Mouse (Mus musculus) neural tube, embryonic 11.5 days (tissue): ENCODE data around the gene Pnpla7. TPM values are rescaled to one million over a fixed set of nuclear protein-coding genes. Genes with fewer than 3 reads are reported as not detected.
"Not testable (repeated sequence)": the region's sequence is repeated elsewhere in the genome, so short reads cannot be mapped to it uniquely, and the experiment has no call there.

Experiments used
- ATAC-seq: fragments of 200-750 bp; cut with Nextera tagmentation; 2 replicates; pipeline ENCODE4 v1.8.0; 2017; ENCODE audit warnings: moderate number of reproducible peaks, mild to moderate bottlenecking, moderate TSS enrichment, moderate library complexity; ENCODE audit not compliant: insufficient read depth, low FRiP score, low TSS enrichment
- DNase-seq: peaks from one replicate; pipeline ENCODE4 v3.0.0-alpha.2; 2015; ENCODE audit warnings: low spot score
- H3K27ac ChIP-seq: fragments of 300-500 bp; sonication (generic); 2 replicates; pipeline ENCODE4 v1.5.1; 2014; ENCODE audit warnings: low read depth, mild to moderate bottlenecking, low read length
- H3K27me3 ChIP-seq: fragments of 300-500 bp; sonication (generic); 2 replicates; pipeline ENCODE4 v1.6.1; 2014; ENCODE audit warnings: mild to moderate bottlenecking, low read length, mixed read lengths; ENCODE audit not compliant: control insufficient read depth, insufficient read depth
- H3K36me3 ChIP-seq: fragments of 300-500 bp; sonication (generic); 2 replicates; pipeline ENCODE4 v1.6.1; 2014; ENCODE audit warnings: mild to moderate bottlenecking, low read length, moderate library complexity, mixed read lengths; ENCODE audit not compliant: control insufficient read depth, insufficient read depth
- H3K4me1 ChIP-seq: fragments of 300-500 bp; sonication (generic); 2 replicates; pipeline ENCODE4 v1.6.1; 2014; ENCODE audit warnings: low read length, mixed read lengths; ENCODE audit not compliant: control insufficient read depth, insufficient read depth
- H3K4me2 ChIP-seq: fragments of 300-500 bp; sonication (generic); 2 replicates; pipeline ENCODE4 v1.6.1; 2014; ENCODE audit warnings: low read depth, mild to moderate bottlenecking, moderate library complexity
- H3K4me3 ChIP-seq: fragments of 300-500 bp; sonication (generic); 2 replicates; pipeline ENCODE4 v1.5.1; 2014; ENCODE audit warnings: low read depth, low read length
- H3K9ac ChIP-seq: fragments of 300-500 bp; sonication (generic); 2 replicates; pipeline ENCODE4 v1.6.1; 2014; ENCODE audit warnings: mild to moderate bottlenecking, low read length
- H3K9me3 ChIP-seq: fragments of 300-500 bp; sonication (generic); 2 replicates; pipeline ENCODE4 v1.6.1; 2016; ENCODE audit warnings: low read length; ENCODE audit not compliant: control insufficient read depth
- WGBS: fragments of 180-500 bp; shearing (Covaris S2); extraction: QIAGEN DNeasy Blood & Tissue Kit; methylation state at CpG from one replicate; pipeline ENCODE4 v1.1.7; 2014; 5-methylcytosine and 5-hydroxymethylcytosine counted together
- polyA plus RNA-seq: library from polyadenylated mRNA; unstranded; fragments of >200 nt; fragmentation: Nextera tagmentation; extraction: Ambion mirVana; gene quantifications from 2 replicates; pipeline ENCODE4 v1.2.1, GENCODE M21; 2014

Gene Pnpla7
- polyA plus RNA-seq, 1 experiment from 2014 or later, result 4.3 TPM

DNA sequence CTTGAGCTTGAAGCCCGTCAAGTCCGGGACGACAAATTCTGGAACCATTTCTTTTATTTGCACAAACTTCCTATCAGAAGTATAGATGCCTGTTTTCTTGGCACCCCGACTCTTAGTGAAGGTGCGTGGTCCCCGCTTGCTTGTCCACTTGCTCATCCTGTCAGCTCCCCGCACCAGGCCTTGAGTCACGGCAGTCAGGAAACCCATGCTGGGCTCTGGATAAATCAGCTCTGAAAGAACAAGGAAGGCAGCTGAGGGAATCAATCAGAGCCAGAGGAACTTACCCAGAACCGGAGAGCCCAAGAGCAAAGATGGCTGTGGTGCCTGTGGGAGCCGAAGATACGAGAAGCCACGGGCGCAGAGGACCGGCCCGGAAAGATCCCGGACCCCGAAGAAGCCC is 1.4 kb upstream of the Pnpla7 start:
- Histone ChIP-seq H3K9ac (peak overlapping the region; percentile 73), H3K4me1 (peaks cover 10% of the 10 kb centered on the region), H3K27ac (peak overlapping the region; percentile 69), H3K4me3 (peak overlapping the region; percentile 81), H3K4me2 (peak overlapping the region; percentile 94)
- under 1% methylated on average over 17 of the region's 17 CpGs for WGBS
- not testable (repeated sequence) for H3K27me3 ChIP-seq, ATAC-seq, DNase-seq, H3K9me3 ChIP-seq, H3K36me3 ChIP-seq

DNA sequence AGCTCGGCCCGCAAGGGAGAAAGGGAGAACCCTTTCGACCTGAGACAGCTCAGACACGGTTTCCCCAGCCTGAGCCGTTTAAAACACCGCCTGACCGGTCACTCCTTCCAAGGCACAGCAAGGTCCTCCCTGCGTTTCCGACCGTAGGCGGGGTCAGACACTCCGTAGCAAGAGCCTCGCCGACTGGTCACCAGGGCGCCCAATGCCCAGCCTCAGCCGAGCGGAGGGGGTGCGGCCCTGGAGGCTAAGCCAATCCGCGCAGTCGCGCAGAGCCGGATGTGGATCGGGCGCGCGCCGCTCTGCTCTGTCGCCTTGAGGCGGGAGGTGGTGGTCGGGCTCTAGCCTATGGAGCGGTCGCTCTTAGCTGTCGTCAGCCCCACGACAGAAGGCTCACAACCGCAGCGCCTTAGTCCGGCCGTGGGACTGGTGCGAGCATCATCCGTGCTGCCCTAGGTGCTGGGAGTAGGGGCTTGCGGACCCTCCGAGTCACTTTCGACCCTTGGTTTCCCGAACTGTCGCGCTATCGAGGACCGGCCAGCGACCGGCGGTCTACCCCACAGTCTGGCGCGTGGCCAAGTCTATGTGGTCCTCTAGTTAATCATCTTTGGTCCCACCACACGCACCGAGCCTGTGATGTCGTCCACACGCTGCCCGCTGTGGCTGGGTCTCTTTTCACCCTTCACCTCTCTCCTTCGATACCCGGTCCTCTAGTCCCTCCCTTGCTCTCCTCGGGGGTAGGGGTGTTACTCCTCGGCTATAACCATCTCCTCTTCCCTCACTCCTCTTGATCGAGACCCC is 728 bp upstream of the Pnpla7 start, which contains the start of gene Mrpl41:
Gene Mrpl41 (minus strand): TSS at position 193 of the 798 bp plus-strand sequence.
- Histone ChIP-seq H3K4me1 (peaks cover 10% of the 10 kb centered on the region), H3K27me3 (no peaks in the 10 kb centered on the region), H3K36me3 (no peaks in the 10 kb centered on the region; the same call in 1 of the 2 replicates), H3K4me3 (peak within 1 kb of the TSS; percentile 81), H3K27ac (peak within 1 kb of the TSS; percentile 69), H3K9me3 (no peaks in the 10 kb centered on the region), H3K9ac (peak within 1 kb of the TSS; percentile 75), H3K4me2 (peak within 1 kb of the TSS; percentile 94)
- WGBS, result under 1% methylated on average over 64 of the region's 64 CpGs
- peak; percentile 99 for DNase-seq
- peak; percentile 100 for ATAC-seq

DNA sequence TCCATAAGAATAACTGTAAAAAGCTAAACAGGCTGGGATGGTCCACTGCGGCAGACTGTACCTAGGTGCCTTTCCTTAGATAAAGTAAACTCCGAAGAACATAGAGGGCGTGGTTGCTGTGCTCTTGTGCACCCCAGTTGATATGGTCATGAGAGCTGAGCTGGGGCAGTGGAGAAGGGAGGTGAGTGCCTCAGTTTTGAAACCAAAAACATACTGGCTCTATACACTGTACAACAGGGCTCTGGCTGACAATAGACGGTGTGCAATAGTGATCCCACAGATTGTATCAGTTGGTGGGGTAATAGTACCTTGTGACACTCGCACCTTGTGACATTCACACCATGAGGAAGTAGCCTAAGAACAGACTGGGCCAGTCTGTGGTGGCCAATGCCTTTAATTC is 1.1 kb downstream of the Pnpla7 start:
- peaks cover 10% of the 10 kb centered on the region for H3K4me1 ChIP-seq
- H3K4me2 ChIP-seq, result no peak overlapping the region
- H3K27ac ChIP-seq, result no peak overlapping the region
- no peaks in the 10 kb centered on the region for H3K27me3 ChIP-seq
- H3K36me3 ChIP-seq, result no peaks in the 10 kb centered on the region
- DNase-seq (no peak), ATAC-seq (no peak)
- no peaks in the 10 kb centered on the region for H3K9me3 ChIP-seq
- no peak overlapping the region for H3K9ac ChIP-seq
- 93% methylated on average over 5 of the region's 5 CpGs for WGBS
- H3K4me3 ChIP-seq, result no peak overlapping the region

DNA sequence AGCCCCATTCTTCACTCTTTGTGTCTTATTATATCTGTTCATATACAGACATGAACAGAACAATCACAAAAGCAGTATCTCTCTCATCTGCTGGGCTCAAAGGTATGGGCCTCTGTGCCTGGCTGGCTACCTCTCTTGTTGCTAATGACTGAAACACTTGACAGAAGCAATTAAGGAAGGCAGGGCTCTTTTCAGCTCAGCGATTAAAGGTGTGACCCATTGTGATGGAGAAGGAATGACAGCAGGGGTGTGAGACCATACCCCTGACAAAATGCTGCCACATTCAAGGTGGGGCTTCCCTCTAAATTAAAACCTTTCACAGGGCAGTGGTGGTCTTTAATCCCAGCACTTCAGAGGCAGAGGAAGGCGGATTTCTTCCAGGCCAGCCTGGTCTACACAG is 11.9 kb downstream of the Pnpla7 start:
- Histone ChIP-seq H3K27me3 (no peaks in the 10 kb centered on the region), H3K9me3 (no peaks in the 10 kb centered on the region), H3K4me2 (no peak overlapping the region), H3K4me1 (no peaks in the 10 kb centered on the region), H3K9ac (no peak overlapping the region), H3K27ac (no peak overlapping the region), H3K4me3 (no peak overlapping the region), H3K36me3 (no peaks in the 10 kb centered on the region)
- DNase-seq, result no peak
- ATAC-seq, result no peak
- 53% methylated on average over 2 of the region's 2 CpGs for WGBS

DNA sequence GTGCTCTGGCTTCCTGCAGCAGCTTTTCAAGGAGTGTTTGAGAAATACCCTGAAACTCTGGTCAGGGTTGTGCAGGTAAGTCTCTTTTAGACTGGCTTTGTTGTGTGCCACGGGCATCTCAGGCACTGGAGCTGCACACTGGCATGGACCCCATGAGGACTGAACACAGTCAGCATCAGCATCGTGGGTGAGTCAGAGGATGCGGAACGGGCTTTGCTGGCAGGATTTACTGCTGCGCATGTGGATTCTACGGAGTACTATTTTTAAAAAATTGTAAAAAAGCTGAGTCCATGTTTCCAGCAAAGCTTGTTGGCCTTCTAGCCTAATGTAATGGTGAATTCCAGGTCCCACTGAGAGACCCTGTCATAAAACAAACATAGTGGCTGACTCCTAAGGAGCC is 19.5 kb downstream of the Pnpla7 start:
- H3K36me3 ChIP-seq, result no peaks in the 10 kb centered on the region
- WGBS, result 89% methylated on average over 6 of the region's 6 CpGs
- H3K27ac ChIP-seq, result no peak overlapping the region
- H3K9ac ChIP-seq, result no peak overlapping the region
- H3K27me3 ChIP-seq, result no peaks in the 10 kb centered on the region
- no peaks in the 10 kb centered on the region for H3K4me1 ChIP-seq
- no peak for DNase-seq
- H3K4me2 ChIP-seq, result no peak overlapping the region
- ATAC-seq, result no peak
- H3K9me3 ChIP-seq, result no peaks in the 10 kb centered on the region
- H3K4me3 ChIP-seq, result no peak overlapping the region

DNA sequence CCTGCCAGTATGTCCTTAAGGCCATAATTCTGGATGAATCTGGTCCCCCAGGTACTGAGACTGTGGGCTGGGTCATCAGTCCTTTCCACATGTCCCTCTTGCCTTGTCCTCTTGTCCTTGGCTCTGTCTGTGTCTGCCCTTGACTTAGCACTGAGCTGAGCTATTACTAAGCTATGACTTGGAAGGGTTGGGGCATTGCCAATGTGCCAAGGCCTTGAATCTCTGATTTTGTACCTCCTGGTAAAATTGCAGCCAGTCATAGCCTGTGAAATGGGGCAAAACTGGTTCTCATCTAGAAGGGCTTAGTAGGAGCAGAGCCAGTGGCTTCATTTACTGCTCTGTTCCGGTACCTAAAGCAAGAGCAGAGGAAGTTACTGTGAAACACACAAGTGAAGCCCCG is 20.6 kb downstream of the Pnpla7 start:
- Histone ChIP-seq H3K4me3 (no peak overlapping the region), H3K9ac (no peak overlapping the region), H3K4me1 (no peaks in the 10 kb centered on the region), H3K4me2 (no peak overlapping the region), H3K27ac (no peak overlapping the region), H3K9me3 (no peaks in the 10 kb centered on the region), H3K36me3 (no peaks in the 10 kb centered on the region), H3K27me3 (no peaks in the 10 kb centered on the region)
- ATAC-seq, result no peak
- WGBS, result 94% methylated on average over 2 of the region's 2 CpGs
- DNase-seq, result no peak

DNA sequence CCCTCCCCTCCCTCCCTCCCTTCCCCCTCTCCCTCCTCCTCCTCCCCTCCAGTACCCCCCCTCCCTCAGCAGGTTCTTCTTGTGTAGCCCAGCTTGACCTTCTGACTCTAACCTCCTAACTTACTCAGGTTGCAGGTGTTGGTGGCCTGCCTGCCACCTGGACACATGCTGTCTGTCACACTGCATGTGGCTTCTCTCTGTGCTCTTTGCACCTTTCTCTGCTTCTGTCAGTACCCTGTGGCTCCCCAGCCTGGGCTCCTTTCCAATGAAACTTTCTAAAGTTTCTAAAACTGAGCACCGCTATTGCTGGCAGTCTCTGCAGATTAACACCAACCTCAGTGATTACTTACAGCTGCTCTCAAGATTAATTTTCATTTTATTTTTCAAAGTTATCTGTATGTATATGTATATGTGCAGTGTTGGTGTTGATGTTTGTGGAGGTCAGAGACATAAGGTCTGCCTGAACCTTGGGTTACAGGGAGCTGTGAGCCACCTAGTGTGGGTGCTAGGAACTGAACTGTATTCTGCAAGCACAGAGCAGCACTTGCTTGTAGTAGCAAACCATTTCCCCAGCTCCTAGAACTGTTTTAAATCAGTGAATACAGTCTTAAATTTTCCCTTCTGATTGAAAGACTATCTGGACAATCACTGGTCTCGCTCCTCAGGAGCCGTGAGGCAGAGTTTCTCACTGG is 24.9 kb downstream of the Pnpla7 start:
- H3K4me3 ChIP-seq, result no peak overlapping the region
- ATAC-seq (no peak), DNase-seq (no peak)
- no peaks in the 10 kb centered on the region for H3K27me3 ChIP-seq
- H3K4me2 ChIP-seq, result no peak overlapping the region
- WGBS, result 75% methylated on average over 3 of the region's 3 CpGs
- no peaks in the 10 kb centered on the region for H3K36me3 ChIP-seq
- no peaks in the 10 kb centered on the region for H3K4me1 ChIP-seq
- no peak overlapping the region for H3K9ac ChIP-seq
- H3K9me3 ChIP-seq, result no peaks in the 10 kb centered on the region
- no peak overlapping the region for H3K27ac ChIP-seq

DNA sequence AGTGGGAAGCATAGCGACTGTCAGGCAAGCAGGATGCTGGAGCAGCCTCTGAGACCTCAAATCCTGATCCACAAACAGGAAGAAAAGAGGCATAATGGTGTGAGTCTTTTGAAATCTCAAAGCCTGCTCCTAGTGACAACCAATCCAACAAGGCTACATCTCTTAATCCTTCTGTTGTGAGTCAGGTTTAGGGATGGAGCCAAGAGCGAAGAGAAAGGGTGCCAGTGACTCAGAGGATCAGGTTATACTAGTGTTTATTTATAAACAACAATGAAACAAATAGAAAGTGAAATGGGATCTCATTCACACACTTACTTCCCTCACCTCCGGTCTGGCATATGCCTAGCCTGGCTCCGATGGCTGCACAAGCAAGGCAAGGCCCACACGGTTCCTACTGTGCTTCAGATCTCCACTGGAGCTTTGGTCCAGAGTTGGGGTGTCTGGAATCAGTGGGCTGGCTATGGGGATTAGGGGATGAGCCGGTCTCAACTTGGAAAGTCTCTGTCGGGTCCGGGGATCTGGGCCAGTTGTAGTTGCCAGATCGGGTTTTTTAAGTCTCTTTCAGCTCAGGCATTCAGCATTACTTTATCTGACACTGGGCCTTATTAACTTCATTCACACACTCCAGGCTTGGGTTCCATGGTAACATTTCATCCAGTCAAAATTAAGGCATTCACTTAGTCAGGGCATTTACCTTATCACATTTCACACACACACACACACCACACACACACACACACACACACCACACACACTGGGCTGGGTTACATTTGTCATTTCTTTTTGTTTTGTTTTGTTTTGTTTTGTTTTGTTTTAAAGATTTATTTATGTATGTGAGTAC is 28.3 kb downstream of the Pnpla7 start:
- Histone ChIP-seq H3K4me1 (no peaks in the 10 kb centered on the region), H3K27me3 (no peaks in the 10 kb centered on the region), H3K4me3 (no peak overlapping the region), H3K9ac (no peak overlapping the region), H3K4me2 (no peak overlapping the region), H3K9me3 (no peaks in the 10 kb centered on the region), H3K36me3 (no peaks in the 10 kb centered on the region), H3K27ac (no peak overlapping the region)
- ATAC-seq (no peak), DNase-seq (no peak)
- WGBS, result 84% methylated on average over 9 of the region's 9 CpGs
